Mouse (Mus musculus) induced T-regulatory cell, adult 2 months (primary cell): Measurements from ENCODE around the gene Vezt.

Experiments used
- DNase-seq: peaks from one replicate; pipeline ENCODE4 v3.0.0-alpha.2; 2012; ENCODE audit warnings: low read depth

Vezt gene

GRCm38 (mm10) chr10:94035658-94036374 is at the start of gene Vezt, which contains the start of gene Fgd6:
Gene Vezt (minus strand): TSS chr10:94035817.
Gene Fgd6 (plus strand): TSS chr10:94036001.
- DNase-seq: peak; percentile 100

DNA sequence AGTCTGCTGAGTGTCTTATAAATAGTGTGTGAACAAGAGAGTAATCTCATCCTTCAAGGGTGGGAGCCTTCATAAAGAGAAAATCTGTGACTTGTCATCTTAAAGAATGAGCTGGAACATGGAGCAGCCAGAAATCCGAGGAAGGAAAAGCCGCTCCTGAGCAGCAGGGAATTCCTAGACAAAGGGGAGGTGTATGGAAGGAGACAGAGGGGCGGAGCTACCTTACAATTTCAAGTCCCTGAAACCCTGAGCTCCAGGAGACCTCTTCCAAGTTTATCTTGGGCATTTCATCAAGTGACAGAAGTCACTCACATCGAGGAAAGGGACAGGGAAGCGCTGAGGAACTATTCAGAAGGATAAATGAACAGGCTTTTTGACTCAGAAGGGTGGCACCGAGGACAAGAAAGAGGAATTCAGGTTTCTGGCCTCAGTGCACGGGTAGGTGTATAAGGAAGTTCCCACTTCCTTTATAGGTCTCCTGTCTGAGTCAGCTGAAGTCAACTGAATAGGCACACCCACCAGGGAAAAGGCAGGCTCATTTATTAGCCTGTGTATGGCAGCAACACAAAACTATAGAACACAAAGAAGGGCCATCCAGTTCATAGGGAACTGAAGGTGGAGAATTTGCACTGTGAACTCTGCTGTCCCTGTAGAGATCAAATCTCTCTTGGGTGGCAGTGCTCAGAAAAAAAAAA is 46.6 kb upstream of the Vezt start:
- peak; percentile 10 for DNase-seq

DNA sequence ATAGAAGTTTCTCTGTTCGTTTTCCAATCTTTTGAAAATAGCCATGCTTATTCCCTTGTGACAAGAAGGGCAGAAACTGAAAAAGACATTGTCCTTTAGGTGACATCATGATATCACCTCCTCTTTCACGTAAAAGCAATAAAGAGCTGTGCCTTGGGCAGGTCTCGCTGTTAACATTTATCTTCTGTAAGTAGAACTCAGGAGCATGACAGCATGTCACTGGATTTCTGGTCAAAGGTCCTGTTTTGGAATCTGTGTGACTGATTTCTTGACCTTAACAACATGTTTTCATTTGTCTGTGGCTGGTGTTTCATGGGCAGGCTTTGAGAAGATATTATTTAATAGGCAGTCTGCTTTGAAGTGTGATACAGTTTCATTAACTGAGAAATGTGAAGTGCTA is 45.1 kb upstream of the Vezt start:
- no peak for DNase-seq

DNA sequence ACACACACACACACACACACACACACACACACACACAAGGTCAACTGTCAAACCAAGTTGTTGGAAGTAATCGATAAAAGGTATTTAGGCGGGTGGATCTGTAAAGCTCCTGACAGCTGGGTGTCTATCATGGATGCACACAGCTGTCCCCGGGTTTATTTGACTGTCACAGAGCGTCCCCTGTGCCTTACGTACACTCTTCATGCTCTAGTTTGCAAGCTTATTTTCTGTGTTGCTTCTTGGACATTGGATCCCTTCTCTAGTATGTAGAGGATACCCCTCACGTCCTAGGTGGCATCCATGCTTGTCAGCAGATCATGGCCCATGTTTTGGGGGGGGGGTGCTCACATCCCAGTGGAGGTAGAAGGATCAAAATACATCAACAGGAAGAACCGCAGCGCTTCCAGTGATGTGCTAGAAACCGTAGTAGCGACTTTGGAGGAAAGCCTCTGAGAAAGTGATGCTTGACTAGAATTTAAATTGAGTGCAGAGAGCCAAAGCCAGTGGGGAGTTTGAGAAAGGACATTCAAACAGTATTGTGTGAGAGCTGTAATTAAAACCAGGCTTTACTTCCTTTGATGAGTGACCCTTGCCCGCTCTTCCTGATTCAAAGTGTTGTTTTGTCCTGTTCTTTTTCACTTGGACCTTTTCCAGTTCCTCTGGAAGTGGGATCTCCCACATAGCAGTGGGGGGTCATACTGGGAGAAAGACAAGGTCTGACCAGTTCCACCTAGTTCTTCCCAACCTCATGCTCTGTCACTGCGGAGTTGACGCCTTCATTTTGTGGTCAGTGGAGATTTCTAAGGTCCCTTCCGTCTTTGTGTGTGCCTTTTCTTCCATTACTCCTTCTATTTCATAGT is 41.6 kb upstream of the Vezt start:
- DNase-seq: no peak

- no peak for DNase-seq
These were observed 37.4 kb upstream of the Vezt start for GRCm38 (mm10) chr10:94072916-94073465.

GRCm38 (mm10) chr10:94072261-94072915 is 36.8 kb upstream of the Vezt start:
- peak; percentile 18 for DNase-seq

DNA sequence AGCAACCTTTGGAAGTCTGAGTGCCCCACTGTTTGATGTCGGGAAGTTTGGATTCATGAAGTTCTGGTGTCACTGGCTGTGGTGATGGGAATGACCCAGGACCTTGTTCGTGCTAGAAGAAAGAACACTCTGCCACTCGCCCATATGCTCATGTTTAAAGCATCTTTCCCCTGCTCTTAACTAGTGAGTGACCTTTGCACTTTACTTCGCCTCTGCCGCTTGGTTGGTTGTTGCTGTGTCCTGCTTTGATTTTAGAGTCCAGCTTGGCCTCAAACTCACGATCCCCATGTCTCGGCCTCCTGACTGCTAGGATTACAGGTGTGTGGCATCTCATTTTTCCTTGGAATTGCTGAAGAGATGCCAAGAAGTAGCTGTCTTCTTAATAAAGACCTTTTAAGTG is 36.0 kb upstream of the Vezt start:
- no peak for DNase-seq

DNA sequence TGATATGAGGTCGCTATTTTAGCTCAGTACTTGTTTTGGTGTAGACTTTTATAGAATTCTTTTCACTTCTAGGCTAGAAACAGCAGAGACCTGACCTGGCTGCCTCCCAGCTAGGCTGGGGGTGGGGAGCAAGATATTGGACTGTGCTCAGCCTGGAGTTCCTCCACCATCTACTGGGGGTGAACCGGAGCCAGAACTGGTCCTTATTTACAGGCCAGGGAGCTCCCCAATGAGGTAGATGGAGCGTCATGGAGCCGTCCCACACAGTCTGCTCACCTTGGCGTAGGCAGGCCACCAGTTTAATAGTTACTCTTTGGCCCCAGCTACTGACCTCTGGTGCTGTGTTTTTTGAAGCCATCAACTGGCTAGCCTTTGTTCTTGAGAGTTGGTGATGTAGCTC is 33.1 kb upstream of the Vezt start:
- DNase-seq: no peak

- DNase-seq: no peak
These were observed 31.3 kb upstream of the Vezt start for GRCm38 (mm10) chr10:94066896-94067295.

DNA sequence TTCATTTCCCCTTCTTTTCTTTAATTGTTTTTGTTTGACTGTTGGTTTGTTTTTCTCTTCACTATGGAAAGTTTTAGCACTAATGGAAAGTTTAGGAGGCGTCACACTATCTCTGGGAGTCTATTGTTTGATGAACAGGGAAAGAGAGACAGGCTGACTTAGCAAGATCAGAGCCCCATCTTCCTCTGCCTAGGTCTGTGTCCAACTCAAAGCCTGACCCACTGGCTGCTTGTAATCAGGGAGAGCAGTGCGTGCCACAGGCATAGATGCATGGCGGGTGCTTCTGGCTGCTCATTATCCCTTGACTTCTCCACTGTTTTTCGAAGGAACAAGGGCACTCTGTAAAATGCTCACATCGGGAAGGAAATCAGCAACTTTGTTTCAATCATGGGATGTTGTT is 26.7 kb upstream of the Vezt start:
- no peak for DNase-seq

DNA sequence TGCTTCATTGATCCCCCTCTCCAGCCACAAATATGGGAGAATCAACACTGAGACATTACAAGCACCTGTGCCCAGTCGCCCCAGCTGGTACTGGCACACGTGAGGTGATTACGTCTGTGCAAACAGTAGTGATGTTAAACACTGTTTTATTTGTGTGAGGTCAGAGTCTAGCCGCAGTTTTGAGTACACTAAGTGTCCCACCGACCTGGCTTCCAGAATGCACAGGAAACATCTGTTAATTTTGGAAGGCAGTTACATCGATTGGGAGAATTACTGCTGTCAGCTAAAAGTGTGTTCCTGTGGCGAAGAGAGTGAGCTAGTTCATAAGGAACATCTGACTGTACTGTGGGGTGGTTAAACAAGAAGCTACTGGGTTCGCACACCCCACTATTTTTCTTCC is 24.6 kb upstream of the Vezt start:
- no peak for DNase-seq

GRCm38 (mm10) chr10:94059618-94060055 is 24.0 kb upstream of the Vezt start:
- DNase-seq: no peak

- no peak for DNase-seq
These were observed 20.9 kb upstream of the Vezt start for GRCm38 (mm10) chr10:94056487-94056886.

DNA sequence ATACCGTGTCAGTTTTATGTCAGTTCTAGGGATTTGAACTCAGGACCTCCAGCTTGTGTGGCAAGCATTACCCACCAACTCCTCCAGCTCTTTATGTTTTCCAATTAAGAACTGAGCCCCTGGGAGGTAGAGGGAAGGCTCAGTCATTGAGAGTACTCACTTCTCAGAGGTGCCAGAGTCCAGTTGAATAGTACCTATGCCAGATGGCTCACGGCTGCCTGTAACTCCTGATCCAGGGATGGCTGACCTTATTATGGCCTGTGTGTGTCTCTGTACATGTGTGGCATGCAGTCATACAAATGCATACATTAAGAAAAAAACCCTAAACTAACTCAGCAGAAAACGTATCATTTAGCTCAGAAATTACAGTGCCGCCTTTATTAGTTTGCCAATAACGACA is 15.1 kb upstream of the Vezt start:
- DNase-seq: no peak

DNA sequence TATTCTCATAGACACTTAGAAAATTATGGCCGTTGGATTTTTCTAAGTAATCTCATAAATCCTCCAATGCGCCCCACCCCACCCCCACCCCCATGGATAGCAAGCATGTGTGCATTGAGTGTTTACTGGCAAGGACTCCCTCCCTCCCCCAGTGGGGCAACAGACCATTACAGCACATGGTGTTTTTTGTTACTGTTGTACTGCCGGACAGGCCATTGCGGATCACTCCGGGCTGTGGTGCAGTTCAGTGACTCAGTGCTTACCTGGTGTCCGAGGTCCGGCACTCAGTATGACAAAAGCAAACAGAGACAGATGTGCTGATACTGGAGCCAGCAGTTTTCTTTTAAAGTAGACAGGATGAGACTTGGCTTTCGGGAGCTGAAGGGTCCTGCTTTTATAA is 13.5 kb upstream of the Vezt start:
- no peak for DNase-seq

DNA sequence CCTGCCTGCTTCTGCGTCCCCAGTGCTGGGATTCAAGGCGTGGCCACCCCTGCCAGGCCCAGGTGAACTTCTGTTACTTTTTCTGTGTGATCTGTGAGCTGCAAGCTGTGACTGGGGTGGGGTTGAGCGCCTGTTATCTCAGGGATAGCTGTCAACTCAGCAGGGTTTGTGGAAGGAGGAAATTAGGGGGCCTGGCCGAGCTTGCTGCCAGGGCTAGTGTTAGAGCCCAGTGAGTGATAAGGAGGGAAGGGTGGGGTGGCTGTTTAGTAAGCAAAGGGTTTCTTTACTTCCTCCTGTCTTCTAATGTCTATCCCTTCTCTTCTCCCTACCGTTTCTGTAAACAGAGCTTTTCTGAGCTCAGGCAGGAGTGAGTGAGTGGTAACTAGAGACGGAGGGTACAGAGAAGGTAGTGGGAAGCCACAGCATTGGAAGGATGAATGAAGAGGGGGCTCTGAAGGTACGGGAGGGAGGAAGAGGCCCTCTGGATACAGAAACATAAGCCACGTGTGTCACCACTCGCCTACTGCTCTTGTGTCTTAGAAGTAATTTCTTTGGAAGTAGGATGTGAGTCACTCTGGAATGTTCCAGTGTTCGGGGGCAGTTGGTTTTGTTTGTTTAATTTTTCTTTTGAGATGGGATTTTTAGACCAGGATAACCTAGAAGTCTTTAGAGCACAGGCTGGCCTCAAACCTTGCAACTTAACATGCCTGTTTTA is 12.4 kb upstream of the Vezt start:
- no peak for DNase-seq

GRCm38 (mm10) chr10:94047024-94047423 is 11.4 kb upstream of the Vezt start:
- DNase-seq: no peak

- DNase-seq: no peak
These were observed 9.7 kb upstream of the Vezt start for GRCm38 (mm10) chr10:94045301-94045700.

- DNase-seq: no peak
These were observed 8.3 kb upstream of the Vezt start for GRCm38 (mm10) chr10:94043908-94044307.

- DNase-seq: no peak
These were observed 3.0 kb upstream of the Vezt start for GRCm38 (mm10) chr10:94038366-94039260.
